Mouse (Mus musculus): ENCODE results near the gene Cmss1.

Gene Cmss1

DNA sequence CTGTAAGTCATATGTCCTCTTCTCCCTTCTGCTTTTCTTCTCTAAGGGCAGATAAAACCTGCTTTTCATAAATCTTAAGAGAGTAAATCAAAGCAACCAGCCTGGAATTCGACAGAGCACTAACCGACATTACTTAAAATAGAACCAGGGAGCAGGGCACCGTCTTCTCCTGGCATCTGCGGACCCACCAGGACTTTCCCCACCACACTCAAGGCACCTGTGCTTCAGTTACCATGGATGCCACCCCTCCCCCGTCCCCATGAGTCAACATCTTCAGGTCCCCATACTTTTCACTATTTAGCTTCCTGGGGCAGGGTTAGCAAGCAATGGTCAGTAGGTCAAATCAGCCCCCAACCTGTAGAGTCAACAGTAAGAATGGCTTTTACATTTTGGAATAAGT, 177.7 kb downstream of the Cmss1 start:
- DNase-seq (ENCODE audit: low spot score in 2 of 2) = no peak

DNA sequence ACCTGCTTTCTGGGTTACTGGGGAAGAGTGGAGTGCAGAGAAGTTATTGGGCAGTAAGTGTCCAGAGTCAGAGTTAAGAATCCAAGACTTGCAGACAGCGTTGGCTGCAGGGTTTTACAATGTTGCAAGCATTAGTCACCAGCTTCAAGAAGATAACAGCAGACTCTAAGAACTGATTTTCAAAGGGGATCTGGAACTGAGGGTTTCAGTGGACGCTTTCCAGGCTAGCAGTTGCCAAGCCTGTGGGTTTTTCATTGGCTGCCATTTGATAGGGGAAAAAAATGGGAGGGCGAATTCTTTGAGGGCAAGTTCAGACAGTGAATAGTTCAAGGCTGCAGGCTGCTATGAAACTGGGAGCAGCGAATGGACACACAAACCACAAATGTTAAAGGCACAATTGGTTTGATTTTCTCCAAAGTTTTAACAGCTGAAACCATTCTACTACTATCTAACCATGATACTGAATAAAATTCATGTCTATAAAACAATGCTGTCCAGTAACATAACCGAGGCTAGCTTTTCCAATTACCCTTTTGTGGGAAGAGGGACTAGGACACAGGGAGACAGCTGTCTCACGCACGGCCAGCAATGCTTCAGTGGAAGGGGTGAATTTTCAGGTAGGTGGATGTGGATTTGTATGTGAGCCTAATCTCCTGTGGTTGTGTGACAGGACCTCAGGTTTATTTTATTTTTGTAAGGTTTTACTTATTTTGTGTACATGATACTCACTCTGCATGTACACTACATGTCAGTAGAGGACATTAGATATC, 179.0 kb downstream of the Cmss1 start:
- DNase-seq (ENCODE audit: low spot score in 2 of 2) = no peak

DNA sequence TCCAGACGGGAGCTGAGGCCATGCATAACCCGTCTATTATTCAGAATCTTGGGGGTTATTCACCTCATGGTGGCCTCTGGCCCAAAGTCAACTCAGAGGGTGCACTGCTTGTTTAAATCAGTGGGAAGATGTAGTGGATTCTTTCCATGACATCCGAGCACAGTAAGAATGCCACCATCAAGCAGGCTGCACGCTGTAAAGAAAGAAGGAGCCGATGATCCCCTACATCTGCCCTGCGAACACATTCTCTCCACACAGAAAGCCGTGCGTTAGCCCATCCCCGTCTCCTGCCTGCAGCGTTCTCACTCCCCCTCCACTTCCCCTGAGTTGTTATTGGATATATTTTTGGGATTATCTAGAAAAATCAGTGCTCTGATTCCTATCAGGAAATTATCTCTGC, 180.0 kb downstream of the Cmss1 start:
- no peak for DNase-seq (ENCODE audit: low spot score in 2 of 2)

DNA sequence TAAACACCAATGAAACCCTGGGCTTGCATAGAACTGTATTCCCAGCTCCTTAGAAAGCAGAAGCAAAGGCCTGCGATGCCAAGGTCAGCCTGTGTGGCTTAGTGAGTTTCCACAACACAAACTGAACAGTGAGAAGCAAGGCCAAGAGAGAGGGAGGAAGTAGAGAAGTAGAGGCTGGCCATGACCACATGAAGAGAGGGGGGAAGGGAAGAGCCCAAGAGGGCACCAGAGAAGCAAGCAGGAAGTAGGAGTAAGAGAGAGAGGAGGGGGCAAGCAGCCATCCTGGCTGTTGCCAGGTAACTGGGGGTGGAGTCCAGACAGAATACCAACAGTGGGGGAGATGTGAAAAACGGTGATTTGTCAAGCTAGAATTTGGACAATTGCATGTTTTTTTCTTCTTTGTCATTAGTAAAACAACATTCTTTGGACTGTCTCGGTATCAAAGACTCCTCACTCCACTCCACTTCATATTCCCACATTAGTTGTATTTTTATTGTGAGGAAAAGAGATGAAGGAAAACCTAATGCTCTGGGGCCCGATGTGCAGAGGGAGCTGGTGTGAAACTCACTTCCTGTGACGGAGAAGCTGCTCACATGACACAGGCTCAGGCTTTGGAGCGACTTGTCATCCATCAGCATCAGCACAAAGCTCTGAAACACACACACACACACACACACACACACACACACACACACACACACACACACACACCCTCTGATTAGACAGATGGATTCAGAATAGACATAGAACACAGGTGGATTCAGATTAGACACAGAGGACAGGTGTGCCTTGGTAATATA, 183.5 kb downstream of the Cmss1 start:
- DNase-seq (ENCODE audit: low spot score in 2 of 2) = no peak

DNA sequence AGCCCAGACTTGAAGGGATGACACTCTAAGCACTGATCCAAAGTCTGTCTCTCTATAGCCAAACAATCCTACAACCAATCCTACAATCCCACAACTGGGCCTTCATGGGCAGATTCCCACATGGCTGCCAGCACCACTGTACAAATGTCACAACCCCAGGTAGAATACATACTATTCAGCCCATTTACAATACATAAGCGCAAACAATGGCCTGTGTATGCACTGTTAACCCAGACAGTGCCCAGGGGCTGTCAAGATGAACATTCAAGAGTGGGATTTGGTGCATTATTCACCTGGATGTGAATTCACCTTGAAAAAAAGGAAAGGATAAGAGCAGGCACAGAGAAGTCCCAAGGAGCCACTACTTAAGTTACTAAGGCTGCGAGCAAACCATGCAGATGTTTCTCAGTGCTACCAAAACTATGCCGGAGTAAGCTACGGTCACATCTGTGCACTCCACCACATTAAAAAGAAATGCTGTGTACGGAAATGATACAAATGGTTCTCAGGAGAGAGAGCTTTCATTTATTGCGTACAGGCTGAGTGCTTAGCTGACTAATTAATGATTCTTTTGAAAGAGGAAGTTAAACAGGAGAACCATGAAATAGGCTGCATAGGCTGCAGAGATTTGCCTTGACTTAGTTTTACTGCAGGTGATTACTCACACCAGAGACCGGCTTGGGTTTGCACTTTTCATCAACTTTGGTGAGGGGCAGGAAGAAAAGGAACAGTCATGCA, 184.8 kb downstream of the Cmss1 start:
- no peak for DNase-seq (ENCODE audit: low spot score in 2 of 2)

DNA sequence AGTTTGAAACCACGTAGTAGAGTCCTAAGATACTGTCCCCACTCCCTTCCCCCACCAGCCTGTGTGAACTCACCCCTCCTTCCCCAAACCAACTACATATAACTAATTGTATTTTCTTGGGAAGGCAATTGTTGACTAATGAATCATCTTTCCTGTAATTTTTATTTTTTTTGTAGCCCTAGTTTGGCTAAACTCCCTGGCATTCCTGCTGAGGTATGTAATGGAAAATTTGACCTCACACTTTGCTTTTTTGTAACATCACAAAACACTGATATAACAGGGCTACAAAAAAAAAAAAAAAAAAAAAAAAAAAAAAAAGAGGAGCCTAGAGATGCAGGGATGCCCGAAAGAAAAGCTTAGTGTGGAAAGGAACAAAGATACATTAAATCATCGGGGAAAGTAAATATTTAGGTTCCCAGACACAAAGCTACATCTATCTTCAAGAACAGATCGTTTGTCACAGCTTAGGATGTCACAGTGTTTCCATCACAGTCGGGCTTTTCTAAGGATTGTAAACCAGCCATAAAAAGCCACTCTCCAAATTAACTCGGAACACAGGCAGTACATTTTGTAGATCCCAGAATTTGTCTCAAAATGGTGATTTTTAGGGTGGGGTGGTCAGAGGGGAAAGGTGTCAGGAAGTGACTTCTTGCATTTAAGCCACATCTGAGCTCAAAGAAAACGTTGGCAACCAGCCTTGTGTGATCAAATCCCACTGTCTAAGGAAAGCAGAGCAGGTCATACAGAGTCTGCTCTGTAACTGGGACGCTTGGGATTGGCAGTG, 185.7 kb downstream of the Cmss1 start:
- no peak for DNase-seq (ENCODE audit: low spot score in 2 of 2)

DNA sequence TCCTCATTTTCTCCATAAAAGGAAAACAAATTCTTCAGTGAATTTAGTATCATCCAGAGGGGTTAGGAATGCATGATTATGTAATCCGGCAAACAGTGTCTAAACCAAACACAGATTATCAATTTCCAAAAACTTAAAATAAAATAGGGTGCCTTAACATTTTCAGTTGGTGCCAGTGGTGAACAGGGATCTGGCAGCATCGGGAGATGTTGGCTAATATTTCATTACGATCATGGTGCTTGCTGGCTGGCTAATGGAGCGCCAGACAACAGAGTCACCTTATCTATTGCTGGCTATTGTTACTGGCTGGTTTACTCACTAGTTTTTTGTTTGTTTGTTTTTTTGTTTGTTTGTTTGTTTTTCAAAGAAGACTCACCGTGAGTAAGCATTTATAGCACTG, 186.8 kb downstream of the Cmss1 start:
- DNase-seq (ENCODE audit: low spot score in 2 of 2) = no peak

DNA sequence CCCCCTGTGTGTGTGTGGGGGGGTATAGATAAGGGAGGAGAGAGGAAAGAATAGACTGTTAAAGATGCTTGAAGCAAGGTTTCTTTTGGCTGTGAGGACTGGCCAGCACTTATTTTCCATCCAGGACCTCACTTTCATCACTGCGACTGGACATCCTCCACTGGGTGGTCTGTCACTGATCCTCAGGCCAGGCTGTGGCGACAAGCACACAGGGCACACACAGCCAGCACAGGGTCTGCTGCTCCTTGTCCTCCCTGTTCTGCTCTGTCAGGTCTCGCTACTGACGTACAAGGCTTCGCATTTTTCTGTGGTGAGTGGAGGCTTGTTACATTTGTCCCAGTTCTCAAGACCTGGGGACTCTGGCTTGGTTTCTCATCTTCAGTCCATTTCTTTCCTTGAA, 187.3 kb downstream of the Cmss1 start:
- no peak for DNase-seq (ENCODE audit: low spot score in 2 of 2)

DNA sequence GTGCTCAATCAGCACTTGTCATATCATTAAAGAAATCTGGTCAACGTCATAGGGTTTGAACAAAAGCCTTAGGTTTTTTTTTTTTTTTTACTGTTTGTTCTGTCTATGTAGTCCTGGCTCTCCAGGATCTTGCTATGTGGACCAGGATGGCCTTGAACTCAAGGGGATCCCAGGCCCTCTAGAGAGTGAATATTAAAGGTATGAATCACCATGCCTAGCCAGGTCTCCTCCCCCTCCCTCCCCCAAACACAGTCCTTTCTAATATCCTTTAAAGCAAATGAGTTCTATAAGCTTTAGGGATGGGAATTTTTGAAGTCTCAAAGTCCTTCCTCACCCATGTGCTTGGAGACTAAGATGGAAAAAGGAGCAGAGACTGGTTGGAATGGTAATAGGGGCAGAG, 188.7 kb downstream of the Cmss1 start:
- no peak for DNase-seq (ENCODE audit: low spot score in 2 of 2)

DNA sequence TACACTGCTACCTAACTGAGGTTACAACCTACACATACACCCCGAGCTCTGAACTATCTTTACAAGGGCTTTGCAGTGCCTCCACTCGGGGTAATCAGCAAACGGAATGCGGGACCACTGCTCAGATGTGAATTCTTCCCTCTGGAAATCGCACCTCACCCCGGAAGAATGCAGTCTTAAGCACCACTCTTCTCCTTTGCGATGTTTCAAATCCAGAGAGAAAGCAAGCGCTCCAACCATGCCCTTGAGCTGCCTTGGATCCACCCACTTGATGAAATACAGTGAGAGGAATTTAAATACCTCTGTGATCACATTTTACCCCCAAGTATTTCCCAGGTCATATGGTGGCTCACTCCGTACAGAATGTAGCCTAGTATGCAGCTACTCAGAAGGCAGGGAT, 189.6 kb downstream of the Cmss1 start:
- DNase-seq (ENCODE audit: low spot score in 2 of 2) = no peak

DNA sequence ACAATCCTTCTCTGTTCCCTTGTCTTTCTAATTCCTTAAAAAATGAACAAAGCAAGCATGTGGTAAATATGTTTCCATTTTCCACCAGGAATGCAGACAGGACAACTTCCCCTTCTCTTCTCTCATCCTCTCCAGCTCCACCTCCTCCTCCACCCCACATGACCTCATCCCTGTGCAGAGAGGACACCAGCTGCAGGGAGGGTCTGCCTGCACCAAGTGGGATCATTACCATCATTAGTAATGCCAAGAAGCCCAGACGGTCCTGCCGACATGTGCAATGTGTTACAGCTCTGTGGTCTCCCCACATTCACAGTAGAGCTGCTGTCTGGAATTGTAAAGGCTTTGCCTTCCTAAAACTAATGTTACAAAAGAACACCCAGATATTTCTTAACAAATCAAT, 190.6 kb downstream of the Cmss1 start:
- no peak for DNase-seq (ENCODE audit: low spot score in 2 of 2)

DNA sequence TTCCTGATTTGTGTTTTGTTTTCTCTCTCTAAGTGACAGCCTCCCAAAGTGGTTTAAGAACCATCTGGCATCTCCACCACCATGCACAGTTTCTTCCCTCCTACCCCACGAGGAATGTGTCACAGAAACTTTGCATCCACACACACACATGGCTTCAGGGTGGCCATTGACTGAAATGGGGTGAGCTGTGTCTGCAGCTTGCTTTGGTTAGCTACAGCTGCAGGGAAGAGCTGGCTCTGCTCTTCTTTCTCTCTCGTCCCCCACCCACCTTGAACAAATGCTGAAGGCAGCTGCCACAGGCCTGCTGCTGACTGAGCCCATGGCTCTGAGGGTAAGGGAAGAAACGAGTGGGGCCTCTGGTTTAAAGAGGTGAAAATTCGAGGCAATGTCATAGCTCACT, 193.9 kb downstream of the Cmss1 start:
- peak in 1 of 2 experiments; percentile 25 for DNase-seq (ENCODE audit: low spot score in 2 of 2)

DNA sequence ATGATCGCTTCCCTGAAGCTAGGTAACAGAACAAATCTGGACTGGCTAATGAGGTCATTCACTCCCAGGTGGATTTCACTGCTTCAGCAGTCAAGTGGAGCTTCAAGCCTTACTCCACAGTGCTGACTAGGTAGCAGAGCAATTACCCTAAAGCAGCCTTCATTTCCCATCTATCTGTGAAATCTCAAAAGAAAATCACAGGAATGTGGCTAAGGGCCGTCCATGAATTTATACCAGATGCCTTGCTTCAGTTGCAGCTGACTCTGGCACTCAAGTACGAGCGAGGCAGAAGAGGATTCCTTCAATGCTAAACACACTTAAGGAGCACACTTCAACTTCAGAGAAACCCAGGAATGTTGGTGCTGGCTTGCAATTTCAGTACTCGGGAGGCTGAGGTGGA, 202.8 kb downstream of the Cmss1 start:
- DNase-seq (ENCODE audit: low spot score in 2 of 2) = no peak

DNA sequence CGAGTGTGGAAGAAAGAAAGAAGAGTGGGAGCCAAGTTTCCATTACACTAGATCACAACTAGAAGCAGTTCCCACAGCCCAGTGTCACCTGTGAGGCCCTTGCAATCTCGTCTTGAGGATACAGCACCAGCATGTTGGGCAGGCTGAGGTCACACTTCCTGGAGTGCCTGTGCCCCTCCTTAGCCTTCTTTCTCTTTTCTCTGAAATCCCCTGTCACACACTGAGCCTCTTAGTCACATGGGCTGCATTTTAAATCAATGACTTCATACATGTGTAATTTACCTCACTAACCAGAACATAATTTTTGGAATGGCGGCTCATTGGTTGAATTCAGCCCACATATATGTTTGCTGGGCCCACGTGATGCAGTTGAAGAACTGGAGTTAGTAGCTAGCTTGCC, 203.8 kb downstream of the Cmss1 start:
- no peak for DNase-seq (ENCODE audit: low spot score in 2 of 2)

DNA sequence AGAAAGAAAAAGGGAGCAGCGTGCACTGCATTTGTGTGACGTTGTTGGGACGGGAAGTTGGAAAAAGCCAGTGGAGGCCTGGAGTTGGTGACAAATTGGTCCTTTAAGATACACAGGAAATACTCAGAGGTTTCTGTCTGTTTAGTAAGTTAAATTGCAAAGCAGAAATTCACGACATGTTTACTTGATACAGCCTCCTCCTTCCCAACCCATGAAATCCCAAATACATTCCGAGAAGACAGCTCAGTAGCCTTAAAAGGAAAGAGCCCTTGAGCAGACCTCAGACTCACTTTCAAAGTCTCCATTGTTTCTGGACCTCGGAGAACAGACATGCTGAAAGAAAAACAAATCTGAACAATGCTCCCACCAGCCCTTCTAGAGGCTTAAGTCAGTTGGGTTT, 205.0 kb downstream of the Cmss1 start:
- DNase-seq (ENCODE audit: low spot score in 2 of 2) = no peak

DNA sequence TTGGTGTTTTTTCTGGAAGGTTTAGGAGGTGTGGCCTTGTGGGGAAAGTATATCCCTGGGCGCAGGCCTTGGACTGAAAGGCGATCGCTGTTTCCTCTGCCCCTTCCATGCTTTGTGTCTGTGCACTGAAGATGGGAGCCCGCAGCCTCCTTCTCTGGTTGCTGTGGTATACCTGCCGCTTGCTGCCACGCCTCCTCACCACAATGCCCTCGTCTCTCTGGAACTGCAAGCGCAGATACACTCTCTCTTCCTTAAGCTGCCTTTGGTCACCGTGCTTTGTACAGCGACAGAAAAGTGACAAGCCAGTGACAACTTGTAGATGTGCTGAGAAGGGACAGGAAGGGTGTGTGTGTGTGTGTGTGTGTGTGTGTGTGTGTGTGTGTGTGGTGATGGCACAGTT, 207.1 kb downstream of the Cmss1 start:
- no peak for DNase-seq (ENCODE audit: low spot score in 2 of 2)

DNA sequence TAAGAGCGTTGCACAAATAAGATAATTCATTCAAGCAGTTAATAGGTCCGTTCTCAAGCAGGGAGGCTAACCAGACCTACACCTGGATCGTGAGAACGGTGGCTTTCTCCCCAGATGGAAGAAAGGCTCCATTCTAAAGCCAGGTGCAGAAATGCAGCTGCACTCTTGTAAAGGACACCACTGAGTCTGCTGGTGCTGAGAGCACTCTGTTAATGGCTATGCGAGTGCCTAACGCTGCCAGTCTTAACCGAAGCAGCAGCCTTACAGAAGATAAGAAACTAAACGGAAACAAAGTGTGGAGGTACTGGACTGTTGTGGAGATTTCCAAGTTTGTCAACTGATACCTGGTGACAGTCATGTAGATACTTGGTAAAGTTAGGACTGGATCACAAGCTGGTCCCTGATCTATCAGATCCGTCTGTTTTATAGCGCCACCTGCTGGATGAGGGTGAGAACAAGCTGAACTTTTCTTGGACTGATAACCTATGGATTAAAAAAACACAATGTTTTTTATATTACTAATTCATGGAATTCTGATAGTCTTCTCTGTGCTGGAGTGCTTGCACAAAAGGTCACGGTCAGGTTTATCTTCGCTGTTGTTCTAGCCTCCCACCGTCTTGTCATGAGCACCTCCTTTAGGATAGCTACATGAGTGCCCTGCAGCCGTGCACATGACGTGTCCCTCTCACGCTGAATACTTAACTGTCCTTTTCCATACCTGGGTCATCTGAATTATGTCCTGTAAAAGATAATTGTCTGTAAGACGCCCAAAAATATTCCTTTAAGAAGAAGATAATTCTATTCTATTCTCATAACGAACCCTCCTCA, 208.1 kb downstream of the Cmss1 start:
- peak; percentile 37 to 39 for DNase-seq (ENCODE audit: low spot score in 2 of 2)

DNA sequence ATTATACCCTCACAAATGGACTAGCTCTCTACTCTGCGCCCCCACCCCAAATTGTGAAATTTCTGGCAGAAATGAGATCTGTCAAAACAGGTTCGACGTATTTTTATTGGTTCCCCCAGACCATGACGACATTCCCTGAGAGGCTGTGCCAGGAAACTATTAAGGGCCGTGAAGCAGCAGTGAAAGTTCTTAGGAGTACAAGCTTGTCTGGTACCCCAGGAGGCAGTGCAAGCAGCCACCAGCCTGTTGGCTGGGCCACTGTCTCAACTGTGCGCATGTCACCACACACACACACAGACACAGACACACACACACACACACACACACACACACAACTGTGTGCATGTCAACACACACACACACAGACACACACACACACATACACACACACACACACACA, 208.8 kb downstream of the Cmss1 start:
- no peak for DNase-seq (ENCODE audit: low spot score in 2 of 2)

DNA sequence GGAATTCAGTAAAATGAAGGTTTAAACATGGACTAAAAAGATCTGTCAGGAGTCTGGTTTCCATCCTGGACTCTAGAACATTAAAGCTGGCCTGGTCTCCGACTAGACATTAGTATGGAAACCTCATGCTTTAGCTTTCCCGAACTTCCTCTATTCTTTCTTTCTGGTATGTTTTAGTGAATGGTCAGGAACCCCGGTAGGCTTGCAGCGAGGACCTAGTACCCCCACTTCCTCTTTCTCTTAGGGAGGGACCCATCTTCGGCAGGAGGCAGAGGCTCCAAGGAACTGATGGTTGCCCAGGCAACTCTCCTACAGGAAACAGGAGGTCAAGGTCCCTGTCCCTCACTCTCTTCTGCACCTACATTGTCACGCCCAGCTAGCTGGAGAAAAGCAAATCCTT, 210.4 kb downstream of the Cmss1 start:
- no peak for DNase-seq (ENCODE audit: low spot score in 2 of 2)

DNA sequence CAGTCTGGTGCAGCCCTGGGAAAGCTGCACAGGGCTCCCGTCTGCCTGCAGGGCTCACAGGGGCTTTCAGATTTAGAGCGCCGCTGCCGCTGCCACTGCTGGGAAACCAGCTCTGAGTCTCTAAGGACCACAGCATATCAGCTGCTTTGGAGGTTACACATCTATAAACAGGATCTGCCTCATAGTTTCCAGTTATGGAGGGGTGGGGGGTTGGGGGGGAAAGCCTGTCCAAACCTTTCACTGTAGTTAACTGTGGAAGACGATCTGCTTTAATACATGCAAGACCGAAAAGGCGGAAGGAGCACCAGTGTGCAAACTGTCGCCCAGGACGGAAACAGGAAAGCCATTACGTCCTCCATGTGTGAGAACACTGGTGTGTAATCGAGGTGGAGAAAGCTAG, 213.5 kb downstream of the Cmss1 start:
- no peak for DNase-seq (ENCODE audit: low spot score in 2 of 2)

DNA sequence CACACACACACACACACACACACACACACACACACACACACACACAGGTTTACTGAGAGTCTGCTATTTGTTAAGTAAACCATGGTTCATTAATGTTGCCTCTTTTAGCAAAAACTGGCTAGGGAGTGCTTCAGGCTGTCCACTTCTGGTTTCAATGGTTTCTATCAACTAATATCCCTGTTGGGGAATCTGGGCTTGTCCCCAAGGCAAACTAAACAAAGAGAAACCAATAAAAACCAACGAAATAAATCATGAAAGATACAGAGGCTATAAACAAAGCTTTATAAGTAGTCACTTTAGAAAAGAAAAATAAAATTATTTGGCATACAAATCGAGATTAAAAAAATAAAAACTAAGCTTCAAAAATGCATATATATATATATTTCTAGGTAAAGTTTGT, 214.2 kb downstream of the Cmss1 start:
- DNase-seq (ENCODE audit: low spot score in 2 of 2) = no peak

All from right cerebral cortex, postnatal 36 days (tissue).